Mouse (Mus musculus) erythroblast, embryonic 14.5 days (primary cell): ENCODE measurements around the gene Rgs6.

Experiments
- GATA1 ChIP-seq: IDR thresholded peaks from 2 replicates; pipeline ENCODE4 v1.6.1; 2012; ENCODE audit warnings: low read length, inconsistent platforms, mixed read lengths
- TAL1 ChIP-seq: IDR thresholded peaks from 3 replicates; pipeline ENCODE4 v1.6.1; 2012; ENCODE audit warnings: low read length, inconsistent platforms, mixed read lengths

DNA sequence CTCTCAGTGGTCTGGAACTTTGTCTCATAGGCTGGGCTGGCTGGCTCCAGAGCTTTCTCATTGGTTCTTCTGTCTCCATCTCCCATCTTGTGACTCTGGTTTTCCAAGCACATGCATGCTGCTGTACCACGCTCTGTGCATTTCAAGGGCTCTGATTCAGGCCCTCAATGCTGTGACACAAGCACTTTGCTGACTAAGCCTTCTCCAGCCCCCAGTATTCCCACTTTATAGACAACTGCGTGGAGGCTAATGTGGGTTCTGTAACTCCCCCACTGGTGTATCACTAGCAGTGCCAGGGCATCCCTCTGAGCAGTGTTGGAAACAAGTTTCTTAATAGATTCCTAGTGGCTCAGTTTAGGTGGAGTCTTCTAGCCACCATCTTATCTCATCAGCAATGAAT, 174.0 kb downstream of the Rgs6 start:
- TF ChIP-seq TAL1 (no peak), GATA1 (no peak)
